Comparison of ENCODE assay signal across 8 mouse cellular contexts in the genomic region with DNA sequence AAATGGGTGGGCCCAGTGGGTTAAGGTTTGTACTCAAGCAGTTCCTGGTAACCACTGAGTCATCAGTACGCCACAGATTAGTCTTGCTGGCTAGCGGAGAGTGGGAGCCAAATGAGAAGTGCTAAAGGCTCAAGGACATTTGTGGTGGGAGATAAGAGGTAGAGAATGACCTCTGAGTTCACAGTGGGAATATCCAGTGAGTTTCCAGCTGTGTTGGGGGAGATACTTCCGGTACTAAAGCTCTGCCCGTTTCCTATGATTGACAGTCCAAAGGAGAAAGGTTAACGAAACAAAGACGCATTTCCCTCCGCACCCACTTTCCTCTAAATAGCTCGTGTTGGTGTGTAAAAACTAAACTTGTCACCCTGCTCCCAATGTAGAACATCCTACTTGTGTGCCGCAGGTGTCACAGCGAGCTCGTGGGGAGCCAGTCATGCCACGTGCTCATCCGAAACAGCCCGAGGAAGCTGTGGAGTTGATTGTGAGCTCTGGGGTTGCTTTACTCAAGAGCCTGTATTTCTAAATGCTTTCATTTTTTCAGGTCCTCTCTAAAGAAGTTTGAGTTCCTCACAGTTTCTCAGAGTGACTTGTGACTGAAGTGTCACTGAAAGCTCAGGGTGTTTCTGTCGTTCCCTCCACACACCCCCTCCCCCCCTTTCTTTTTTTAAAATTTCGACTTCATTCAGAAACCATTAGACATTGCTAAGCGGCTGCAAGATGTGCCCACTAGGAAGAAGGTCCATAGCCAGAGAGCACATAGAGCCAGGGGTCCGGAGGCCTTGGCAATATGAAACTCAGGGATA. TPM values are rescaled to one million over a fixed set of nuclear protein-coding genes. Genes with fewer than 3 reads are reported as not detected.
DNase-seq lines count a peak whose midpoint lies in the region; ATAC-seq lines count a peak whose summit lies in the region.

No protein-coding gene starts in this region.

- peaks cover 40% of the 10 kb centered on the region for H3K79me2 ChIP-seq in macrophage (ENCODE audit: inconsistent target)

- no peak overlapping the region for H3K9ac ChIP-seq in lung, embryonic 15.5 days
- H3K9ac ChIP-seq in heart, embryonic 12.5 days = no peak overlapping the region
- no peak overlapping the region for H3K9ac ChIP-seq in forebrain, embryonic 15.5 days (replicated peaks)
- H3K9ac ChIP-seq in forebrain, embryonic 14.5 days (ENCODE audit: low read length) = no peak overlapping the region

- H3K4me2 ChIP-seq in lung, embryonic 15.5 days = peak overlapping the region; percentile 11
- H3K4me2 ChIP-seq in heart, embryonic 12.5 days = peak overlapping the region; percentile 35
- H3K4me2 ChIP-seq in forebrain, embryonic 15.5 days (replicated peaks) = no peak overlapping the region
- no peak overlapping the region for H3K4me2 ChIP-seq in forebrain, embryonic 14.5 days (ENCODE audit: low read length)

- no peaks in the 10 kb centered on the region for H3K9me3 ChIP-seq in lung, embryonic 15.5 days
- H3K9me3 ChIP-seq in heart, embryonic 12.5 days (replicated peaks) = no peaks in the 10 kb centered on the region
- no peaks in the 10 kb centered on the region for H3K9me3 ChIP-seq in forebrain, embryonic 15.5 days
- no peaks in the 10 kb centered on the region for H3K9me3 ChIP-seq in forebrain, embryonic 14.5 days (replicated peaks; ENCODE audit: control insufficient read depth, low read length)

- 26% methylated on average over 18 of the region's 18 CpGs for WGBS in lung, embryonic 15.5 days
- 19% methylated on average over 18 of the region's 18 CpGs for WGBS in heart, embryonic 12.5 days
- WGBS in macrophage (ENCODE audit: missing documents) = 7% methylated on average over 18 of the region's 18 CpGs
- WGBS in forebrain, embryonic 15.5 days = 58% methylated on average over 18 of the region's 18 CpGs
- WGBS in forebrain, embryonic 14.5 days = 57% methylated on average over 18 of the region's 18 CpGs

- H3K36me3 ChIP-seq in lung, embryonic 15.5 days = no peaks in the 10 kb centered on the region
- no peaks in the 10 kb centered on the region for H3K36me3 ChIP-seq in heart, embryonic 12.5 days
- H3K36me3 ChIP-seq in macrophage (ENCODE audit: inconsistent target) = no peaks in the 10 kb centered on the region
- no peaks in the 10 kb centered on the region for H3K36me3 ChIP-seq in forebrain, embryonic 15.5 days
- no peaks in the 10 kb centered on the region for H3K36me3 ChIP-seq in forebrain, embryonic 14.5 days (ENCODE audit: control insufficient read depth, insufficient read depth, low read length)

- peaks cover 16% of the 10 kb centered on the region for H3K4me1 ChIP-seq in lung, embryonic 15.5 days
- H3K4me1 ChIP-seq in heart, embryonic 12.5 days (replicated peaks) = peaks cover 47% of the 10 kb centered on the region
- peaks cover 10% of the 10 kb centered on the region for H3K4me1 ChIP-seq in forebrain, embryonic 15.5 days
- peaks cover 8% of the 10 kb centered on the region; the same call in 1 of the 2 replicates for H3K4me1 ChIP-seq in forebrain, embryonic 14.5 days (ENCODE audit: control insufficient read depth, insufficient read depth, low read length)

- ATAC-seq in lung, embryonic 15.5 days (ENCODE audit: borderline replicate concordance, extremely low read depth, low FRiP score, low TSS enrichment) = no peak
- peak; percentile 41; the same call in 1 of the 2 replicates for ATAC-seq in heart, embryonic 12.5 days (ENCODE audit: insufficient number of reproducible peaks, low FRiP score)
- no peak for ATAC-seq in forebrain, embryonic 15.5 days (replicated peaks)
- ATAC-seq in forebrain, embryonic 14.5 days = no peak

- H3K27me3 ChIP-seq in lung, embryonic 15.5 days = no peaks in the 10 kb centered on the region
- H3K27me3 ChIP-seq in heart, embryonic 12.5 days (replicated peaks) = no peaks in the 10 kb centered on the region
- no peaks in the 10 kb centered on the region for H3K27me3 ChIP-seq in forebrain, embryonic 15.5 days
- no peaks in the 10 kb centered on the region for H3K27me3 ChIP-seq in forebrain, embryonic 14.5 days (replicated peaks; ENCODE audit: control insufficient read depth, insufficient read depth, low read length)

- DNase-seq in lung, postnatal 25 days (ENCODE audit: low spot score) = no peak
- DNase-seq in R1 (ENCODE audit: low read depth, low spot score) = peak; percentile 92
- no peak for DNase-seq in testis, postnatal 10 days (ENCODE audit: low spot score)
- no peak for DNase-seq in forebrain, embryonic 14.5 days (ENCODE audit: low spot score)

- H3K4me3 ChIP-seq in lung, embryonic 15.5 days = no peak overlapping the region
- H3K4me3 ChIP-seq in heart, embryonic 12.5 days = no peak overlapping the region
- peak overlapping the region; percentile 85 for H3K4me3 ChIP-seq in macrophage (ENCODE audit: inconsistent target)
- H3K4me3 ChIP-seq in forebrain, embryonic 15.5 days = no peak overlapping the region
- no peak overlapping the region for H3K4me3 ChIP-seq in forebrain, embryonic 14.5 days (ENCODE audit: low read depth, low read length)

- no peak overlapping the region for H3K27ac ChIP-seq in lung, embryonic 15.5 days
- H3K27ac ChIP-seq in heart, embryonic 12.5 days (ENCODE audit: poor library complexity, severe bottlenecking) = peak overlapping the region; percentile 28; the same call in 1 of the 2 replicates
- peak overlapping the region; percentile 95 for H3K27ac ChIP-seq in macrophage
- no peak overlapping the region for H3K27ac ChIP-seq in forebrain, embryonic 15.5 days (replicated peaks)
- H3K27ac ChIP-seq in forebrain, embryonic 14.5 days (ENCODE audit: low read depth, low read length) = no peak overlapping the region

RNA-seq across cellular contexts. Expression of a gene that starts 5.5 kb away (rescaled TPM):
- 3.9 and 6.6 TPM in 2 replicates for polyA plus RNA-seq in lung, embryonic 15.5 days (2015; fragmentation: Nextera tagmentation; extraction: Ambion mirVana)
- polyA plus RNA-seq in heart, embryonic 12.5 days (2016; fragmentation: Nextera tagmentation; extraction: Ambion mirVana) = 2.3 and 2.7 TPM in 2 replicates
- total RNA-seq in macrophage (2018; cell fraction: chromatin; rRNA removed) = 100 to 1,000 TPM; 139 to 548 (median 329) TPM
- 10 to 100 TPM; 52.6 to 82.9 (median 64.0) TPM for total RNA-seq in macrophage (2018; cell fraction: cytosol; rRNA removed)
- 100 to 1,000 TPM in 21 of 26 experiments, 10 to 100 TPM in 5; 58.8 to 230 (median 136) TPM for total RNA-seq in macrophage (2018; cell fraction: nucleus; rRNA removed)
- polyA plus RNA-seq in macrophage (2018) = 54.2 to 67.8 TPM (median 61.8 TPM) in 3 replicates
- polyA plus RNA-seq in forebrain, embryonic 15.5 days (2015; fragmentation: Nextera tagmentation; extraction: Ambion mirVana) = 0.69 and 0.84 TPM in 2 replicates
- 0.58 and 1.1 TPM in 2 replicates for polyA plus RNA-seq in forebrain, embryonic 14.5 days (2014; fragmentation: Nextera tagmentation; extraction: Ambion mirVana)

RNA-seq across cellular contexts. Expression of a gene that starts 45.0 kb away (rescaled TPM):
- polyA plus RNA-seq in lung, embryonic 15.5 days (2015; fragmentation: Nextera tagmentation; extraction: Ambion mirVana) = 7.5 and 7.9 TPM in 2 replicates
- 11.1 and 11.2 TPM in 2 replicates for polyA plus RNA-seq in heart, embryonic 12.5 days (2016; fragmentation: Nextera tagmentation; extraction: Ambion mirVana)
- 1 to 10 TPM in 1 of 26 experiments, under 1 TPM in 1, not detected in 24; 0.25 to 5.5 TPM for total RNA-seq in macrophage (2018; cell fraction: chromatin; rRNA removed)
- under 1 TPM in 5 of 26 experiments, not detected in 21; 0.15 to 0.44 (median 0.19) TPM for total RNA-seq in macrophage (2018; cell fraction: cytosol; rRNA removed)
- under 1 TPM in 2 of 26 experiments, not detected in 24; 0.17 to 0.96 TPM for total RNA-seq in macrophage (2018; cell fraction: nucleus; rRNA removed)
- polyA plus RNA-seq in macrophage (2018) = not detected in 3 replicates
- polyA plus RNA-seq in forebrain, embryonic 15.5 days (2015; fragmentation: Nextera tagmentation; extraction: Ambion mirVana) = 100 and 101 TPM in 2 replicates
- 105 and 111 TPM in 2 replicates for polyA plus RNA-seq in forebrain, embryonic 14.5 days (2014; fragmentation: Nextera tagmentation; extraction: Ambion mirVana)

Comparison
In these comparisons a context has a peak if more than half of its experiments do, and no peak if none do; other contexts are left out.
1. H3K27ac ChIP-seq: peak in heart, embryonic 12.5 days (single experiment) and macrophage (single experiment); none in lung, embryonic 15.5 days (single experiment), forebrain, embryonic 15.5 days (single experiment) and forebrain, embryonic 14.5 days (single experiment).
2. H3K4me2 ChIP-seq: peak in lung, embryonic 15.5 days (single experiment) and heart, embryonic 12.5 days (single experiment); none in forebrain, embryonic 15.5 days (single experiment) and forebrain, embryonic 14.5 days (single experiment).